Mouse (Mus musculus) urinary bladder, postnatal 14 days (tissue): ENCODE measurements around the gene Gabrb3.
A peak's percentile ranks its signal among the peaks of the same experiment; 100 is the strongest.

ENCODE experiments used
- DNase-seq: peaks from one replicate; pipeline ENCODE4 v3.0.0; 2021; ENCODE audit warnings: low spot score

Gene Gabrb3

GRCm38 (mm10) chr7:57532676-57533075 lies 113.2 kb downstream of the Gabrb3 start:
- DNase-seq, result no peak

- DNase-seq, result no peak
Measured at GRCm38 (mm10) chr7:57538565-57538964, 119.1 kb downstream of the Gabrb3 start.

GRCm38 (mm10) chr7:57560732-57561436 lies 141.4 kb downstream of the Gabrb3 start:
- DNase-seq, result no peak

- DNase-seq, result no peak
Measured at GRCm38 (mm10) chr7:57564403-57564802, 144.9 kb downstream of the Gabrb3 start.

- DNase-seq, result peak; percentile 36
Measured at GRCm38 (mm10) chr7:57590451-57591248, 171.2 kb downstream of the Gabrb3 start.

- DNase-seq, result no peak
Measured at GRCm38 (mm10) chr7:57591249-57591577, 171.7 kb downstream of the Gabrb3 start.

GRCm38 (mm10) chr7:57591578-57592431 lies 172.3 kb downstream of the Gabrb3 start:
- peak; percentile 32 for DNase-seq

- DNase-seq, result no peak
Measured at GRCm38 (mm10) chr7:57597341-57597740, 177.8 kb downstream of the Gabrb3 start.

GRCm38 (mm10) chr7:57618697-57619096 lies 199.2 kb downstream of the Gabrb3 start:
- no peak for DNase-seq

GRCm38 (mm10) chr7:57620036-57620435 lies 200.5 kb downstream of the Gabrb3 start:
- no peak for DNase-seq

GRCm38 (mm10) chr7:57623718-57624117 lies 204.2 kb downstream of the Gabrb3 start:
- DNase-seq, result no peak

GRCm38 (mm10) chr7:57635026-57635425 lies 215.5 kb downstream of the Gabrb3 start:
- no peak for DNase-seq

GRCm38 (mm10) chr7:57635687-57636086 lies 216.2 kb downstream of the Gabrb3 start:
- DNase-seq, result no peak

GRCm38 (mm10) chr7:57640796-57641195 lies 221.3 kb downstream of the Gabrb3 start:
- no peak for DNase-seq

- DNase-seq, result no peak
Measured at GRCm38 (mm10) chr7:57647345-57647744, 227.9 kb downstream of the Gabrb3 start.

GRCm38 (mm10) chr7:57648136-57648755 lies 228.8 kb downstream of the Gabrb3 start:
- DNase-seq, result no peak

- no peak for DNase-seq
Measured at GRCm38 (mm10) chr7:57677352-57677751, 257.9 kb downstream of the Gabrb3 start.

GRCm38 (mm10) chr7:57689836-57690235 lies 270.3 kb downstream of the Gabrb3 start:
- no peak for DNase-seq

GRCm38 (mm10) chr7:57700370-57700769 lies 280.9 kb downstream of the Gabrb3 start:
- no peak for DNase-seq

GRCm38 (mm10) chr7:57701046-57701445 lies 281.6 kb downstream of the Gabrb3 start:
- no peak for DNase-seq

GRCm38 (mm10) chr7:57703580-57703979 lies 284.1 kb downstream of the Gabrb3 start:
- peak; percentile 4 for DNase-seq

GRCm38 (mm10) chr7:57706092-57706491 lies 286.6 kb downstream of the Gabrb3 start:
- no peak for DNase-seq
